In the genomic region with DNA sequence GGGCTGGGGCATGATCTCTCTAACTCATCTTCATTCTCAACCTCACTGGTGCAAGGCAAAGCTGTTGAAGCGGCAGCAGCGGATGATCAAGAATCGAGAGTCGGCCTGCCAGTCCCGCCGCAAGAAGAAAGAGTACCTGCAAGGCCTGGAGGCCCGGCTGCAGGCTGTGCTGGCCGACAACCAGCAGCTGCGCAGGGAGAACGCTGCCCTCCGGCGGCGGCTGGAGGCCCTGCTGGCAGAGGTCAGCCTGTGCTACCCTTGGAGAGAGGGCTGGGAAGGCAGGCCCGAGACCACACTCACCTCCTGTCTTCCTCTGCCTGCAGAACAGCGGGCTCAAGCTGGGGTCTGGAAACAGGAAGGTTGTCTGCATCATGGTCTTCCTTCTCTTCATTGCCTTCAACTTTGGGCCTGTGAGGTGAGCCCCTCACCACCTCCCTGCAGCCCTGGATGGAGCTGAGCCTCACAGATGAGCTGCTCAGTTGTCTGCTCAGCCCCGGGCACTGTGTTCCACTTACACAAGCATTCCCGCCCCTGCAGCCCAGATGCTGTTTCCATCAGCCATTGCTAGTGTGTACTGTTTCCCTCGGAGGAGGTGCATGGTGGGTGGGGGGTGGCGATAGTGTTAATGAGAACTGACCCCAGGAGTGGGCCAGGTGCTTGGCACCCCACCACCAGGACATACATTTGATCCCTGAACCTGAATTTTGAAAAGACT, we compare ENCODE assay signal across 8 mouse cellular contexts. TPM values are rescaled to one million over a fixed set of nuclear protein-coding genes. Genes with fewer than 3 reads are reported as not detected.
A peak's percentile ranks its signal among the peaks of the same experiment; 100 is the strongest.
DNase-seq lines count a peak whose midpoint lies in the region; ATAC-seq and TF ChIP-seq lines count a peak whose summit lies in the region.

No protein-coding gene starts in this region.

- peak; percentile 71 for DNase-seq in forebrain, embryonic 11.5 days (ENCODE audit: low spot score)
- no peak for DNase-seq in lung, postnatal 0 days (ENCODE audit: low spot score)
- DNase-seq in lung, postnatal 36 days: no peak
- DNase-seq in heart, adult 18-20 months: no peak
- no peak for DNase-seq in left cerebral cortex, postnatal 25 days (ENCODE audit: low spot score in 2 of 2)

- no peak for TF ChIP-seq EP300 in lung, postnatal 0 days (IDR thresholded peaks at IDR 0.05)

- intact Hi-C loops in left cerebral cortex, postnatal 25 days (cut with DNase I): loop anchor here (5.0 kb wide), 1 partner anchor 161 kb away; no protein-coding TSS in a partner anchor

- H3K27me3 ChIP-seq in forebrain, embryonic 11.5 days (ENCODE audit: control insufficient read depth, insufficient read depth, low read length): no peaks in the 10 kb centered on the region
- no peaks in the 10 kb centered on the region for H3K27me3 ChIP-seq in forebrain, embryonic 16.5 days (replicated peaks; ENCODE audit: control insufficient read depth, insufficient read depth, low read length)
- no peaks in the 10 kb centered on the region for H3K27me3 ChIP-seq in lung, postnatal 0 days (replicated peaks; ENCODE audit: insufficient read depth, low read length)

- no peak overlapping the region for H3K9ac ChIP-seq in forebrain, embryonic 11.5 days (ENCODE audit: low read length)
- no peak overlapping the region for H3K9ac ChIP-seq in forebrain, embryonic 16.5 days (replicated peaks; ENCODE audit: low read depth, low read length)
- H3K9ac ChIP-seq in lung, postnatal 0 days (replicated peaks; ENCODE audit: low read depth): no peak overlapping the region

- TF ChIP-seq CTCF in lung, postnatal 0 days (IDR thresholded peaks at IDR 0.05): peak; percentile 73
- TF ChIP-seq CTCF in bone marrow macrophage, adult 2 months (IDR thresholded peaks at IDR 0.05; ENCODE audit: low read depth, low read length): peak; percentile 22; the same call in 1 of the 2 replicates

- H3K4me3 ChIP-seq in forebrain, embryonic 11.5 days (ENCODE audit: low read depth, low read length): no peak overlapping the region
- H3K4me3 ChIP-seq in forebrain, embryonic 16.5 days (replicated peaks; ENCODE audit: low read length): no peak overlapping the region
- no peak overlapping the region for H3K4me3 ChIP-seq in lung, postnatal 0 days (ENCODE audit: low read depth, low read length)
- no peak overlapping the region for H3K4me3 ChIP-seq in bone marrow macrophage, adult 2 months (ENCODE audit: insufficient read depth, low read length)

- H3K4me2 ChIP-seq in forebrain, embryonic 11.5 days (ENCODE audit: low read depth, low read length, severe bottlenecking): no peak overlapping the region
- H3K4me2 ChIP-seq in forebrain, embryonic 16.5 days (ENCODE audit: low read length): no peak overlapping the region
- H3K4me2 ChIP-seq in lung, postnatal 0 days (replicated peaks; ENCODE audit: low read depth, low read length): no peak overlapping the region

- H3K36me3 ChIP-seq in forebrain, embryonic 11.5 days (ENCODE audit: control insufficient read depth, insufficient read depth, low read length): peaks cover 4% of the 10 kb centered on the region; the same call in 1 of the 2 replicates
- peaks cover 20% of the 10 kb centered on the region for H3K36me3 ChIP-seq in forebrain, embryonic 16.5 days (ENCODE audit: control insufficient read depth, insufficient read depth)
- H3K36me3 ChIP-seq in lung, postnatal 0 days (ENCODE audit: insufficient read depth, low read length): 0 out of 2 replicates have a peak, but pooled peaks cover 7% of the 10 kb centered on the region

- 50% methylated on average over 19 of the region's 19 CpGs for WGBS in forebrain, embryonic 11.5 days
- WGBS in forebrain, embryonic 16.5 days: 41% methylated on average over 19 of the region's 19 CpGs
- WGBS in lung, postnatal 0 days: 48% methylated on average over 18 of the region's 19 CpGs

- H3K27ac ChIP-seq in forebrain, embryonic 11.5 days (ENCODE audit: low read depth, low read length): no peak overlapping the region
- no peak overlapping the region for H3K27ac ChIP-seq in forebrain, embryonic 16.5 days (ENCODE audit: low read length)
- no peak overlapping the region for H3K27ac ChIP-seq in lung, postnatal 0 days (ENCODE audit: low read length)
- H3K27ac ChIP-seq in bone marrow macrophage, adult 2 months (ENCODE audit: insufficient read depth, low read depth, low read length): no peak overlapping the region

- no peaks in the 10 kb centered on the region for H3K9me3 ChIP-seq in forebrain, embryonic 11.5 days (ENCODE audit: control insufficient read depth, low read length)
- H3K9me3 ChIP-seq in forebrain, embryonic 16.5 days (ENCODE audit: control insufficient read depth, low read length): no peaks in the 10 kb centered on the region
- no peaks in the 10 kb centered on the region for H3K9me3 ChIP-seq in lung, postnatal 0 days (ENCODE audit: low read length)

- peaks cover 12% of the 10 kb centered on the region for H3K4me1 ChIP-seq in forebrain, embryonic 11.5 days (replicated peaks; ENCODE audit: control insufficient read depth, insufficient read depth, low read length)
- H3K4me1 ChIP-seq in forebrain, embryonic 16.5 days (replicated peaks; ENCODE audit: control insufficient read depth, insufficient read depth, low read length): peaks cover 11% of the 10 kb centered on the region
- H3K4me1 ChIP-seq in lung, postnatal 0 days (ENCODE audit: insufficient read depth, low read depth, low read length): peaks cover 11% of the 10 kb centered on the region
- H3K4me1 ChIP-seq in bone marrow macrophage, adult 2 months (ENCODE audit: control insufficient read depth, insufficient read depth, low read length): peaks cover 27% of the 10 kb centered on the region

- ATAC-seq in forebrain, embryonic 11.5 days (replicated peaks; ENCODE audit: low FRiP score): no peak
- ATAC-seq in forebrain, embryonic 16.5 days: no peak
- ATAC-seq in lung, postnatal 0 days: no peak
- ATAC-seq in megakaryocyte, adult 5-6 weeks (ENCODE audit: poor library complexity, severe bottlenecking): 0 out of 2 replicates have a peak, but pooled peaks have one; percentile 27

- no peak for TF ChIP-seq POLR2A in bone marrow macrophage, adult 2 months (IDR thresholded peaks at IDR 0.05; ENCODE audit: borderline replicate concordance, low read depth, low read length)

RNA-seq across cellular contexts. Expression of a gene that starts 4.7 kb away (rescaled TPM):
- polyA plus RNA-seq in forebrain, embryonic 11.5 days (2014; fragmentation: Nextera tagmentation; extraction: Ambion mirVana): 79.5 and 82.9 TPM in 2 replicates
- 111 and 119 TPM in 2 replicates for polyA plus RNA-seq in forebrain, embryonic 16.5 days (2015; fragmentation: Nextera tagmentation; extraction: Ambion mirVana)
- polyA plus RNA-seq in lung, postnatal 0 days (2015; fragmentation: Nextera tagmentation; extraction: Ambion mirVana): 42.5 and 47.3 TPM in 2 replicates
- 42.6 and 62.7 TPM in 2 replicates for polyA plus RNA-seq in bone marrow macrophage, adult 2 months (2012; ENCODE audit: insufficient read depth, insufficient read length, missing spikeins)
- total RNA-seq in megakaryocyte, adult 5-6 weeks (2015): 31.9 and 32.4 TPM in 2 replicates
- 25.4 and 32.2 TPM in 2 replicates for total RNA-seq in megakaryocyte, adult 5-6 weeks (2017)
- total RNA-seq in heart, adult 18-20 months (2021): 10 to 100 TPM; 15.5 to 17.2 TPM
- total RNA-seq in left cerebral cortex, postnatal 25 days (2021): 10 to 100 TPM; 72.7 to 72.8 TPM

RNA-seq across cellular contexts. Expression of a gene that starts 7.1 kb away (rescaled TPM):
- polyA plus RNA-seq in forebrain, embryonic 11.5 days (2014; fragmentation: Nextera tagmentation; extraction: Ambion mirVana): 14.5 and 18.2 TPM in 2 replicates
- polyA plus RNA-seq in forebrain, embryonic 16.5 days (2015; fragmentation: Nextera tagmentation; extraction: Ambion mirVana): 14.6 and 16.7 TPM in 2 replicates
- 12.2 and 14.5 TPM in 2 replicates for polyA plus RNA-seq in lung, postnatal 0 days (2015; fragmentation: Nextera tagmentation; extraction: Ambion mirVana)
- polyA plus RNA-seq in bone marrow macrophage, adult 2 months (2012; ENCODE audit: insufficient read depth, insufficient read length, missing spikeins): 22.4 and 22.9 TPM in 2 replicates
- 4.0 and 4.2 TPM in 2 replicates for total RNA-seq in megakaryocyte, adult 5-6 weeks (2015)
- 40.5 and 41.6 TPM in 2 replicates for total RNA-seq in megakaryocyte, adult 5-6 weeks (2017)
- total RNA-seq in heart, adult 18-20 months (2021): 1 to 10 TPM; 5.8 to 6.5 TPM
- 10 to 100 TPM; 12.0 to 17.0 TPM for total RNA-seq in left cerebral cortex, postnatal 25 days (2021)

RNA-seq across cellular contexts. Expression of a gene that starts 18.7 kb away (rescaled TPM):
- polyA plus RNA-seq in forebrain, embryonic 11.5 days (2014; fragmentation: Nextera tagmentation; extraction: Ambion mirVana): 0.03 TPM in 1 of 2 replicates, not detected in the other
- 0.08 and 0.09 TPM in 2 replicates for polyA plus RNA-seq in forebrain, embryonic 16.5 days (2015; fragmentation: Nextera tagmentation; extraction: Ambion mirVana)
- polyA plus RNA-seq in lung, postnatal 0 days (2015; fragmentation: Nextera tagmentation; extraction: Ambion mirVana): 0.85 and 0.99 TPM in 2 replicates
- polyA plus RNA-seq in bone marrow macrophage, adult 2 months (2012; ENCODE audit: insufficient read depth, insufficient read length, missing spikeins): not detected in 2 replicates
- total RNA-seq in megakaryocyte, adult 5-6 weeks (2015): 0.02 and 0.04 TPM in 2 replicates
- under 0.01 and 0.08 TPM in 2 replicates for total RNA-seq in megakaryocyte, adult 5-6 weeks (2017)
- total RNA-seq in heart, adult 18-20 months (2021): 10 to 100 TPM; 22.9 to 26.5 TPM
- total RNA-seq in left cerebral cortex, postnatal 25 days (2021): 1 to 10 TPM; 1.2 to 1.6 TPM

RNA-seq across cellular contexts. Expression of a gene that starts 22.3 kb away (rescaled TPM):
- 2.4 and 2.7 TPM in 2 replicates for polyA plus RNA-seq in forebrain, embryonic 11.5 days (2014; fragmentation: Nextera tagmentation; extraction: Ambion mirVana)
- 5.0 and 10.4 TPM in 2 replicates for polyA plus RNA-seq in forebrain, embryonic 16.5 days (2015; fragmentation: Nextera tagmentation; extraction: Ambion mirVana)
- 0.27 and 0.29 TPM in 2 replicates for polyA plus RNA-seq in lung, postnatal 0 days (2015; fragmentation: Nextera tagmentation; extraction: Ambion mirVana)
- 0.76 and 1.3 TPM in 2 replicates for polyA plus RNA-seq in bone marrow macrophage, adult 2 months (2012; ENCODE audit: insufficient read depth, insufficient read length, missing spikeins)
- 0.22 and 0.73 TPM in 2 replicates for total RNA-seq in megakaryocyte, adult 5-6 weeks (2015)
- 0.22 TPM in 1 of 2 replicates, not detected in the other for total RNA-seq in megakaryocyte, adult 5-6 weeks (2017)
- 1 to 10 TPM in 1 of 2 experiments, under 1 TPM in 1; 0.93 to 1.5 TPM for total RNA-seq in heart, adult 18-20 months (2021)
- total RNA-seq in left cerebral cortex, postnatal 25 days (2021): 100 to 1,000 TPM; 171 to 183 TPM

RNA-seq across cellular contexts. Expression of a gene that starts 23.4 kb away (rescaled TPM):
- 26.4 and 29.0 TPM in 2 replicates for polyA plus RNA-seq in forebrain, embryonic 11.5 days (2014; fragmentation: Nextera tagmentation; extraction: Ambion mirVana)
- 16.2 and 17.7 TPM in 2 replicates for polyA plus RNA-seq in forebrain, embryonic 16.5 days (2015; fragmentation: Nextera tagmentation; extraction: Ambion mirVana)
- 22.4 and 24.9 TPM in 2 replicates for polyA plus RNA-seq in lung, postnatal 0 days (2015; fragmentation: Nextera tagmentation; extraction: Ambion mirVana)
- polyA plus RNA-seq in bone marrow macrophage, adult 2 months (2012; ENCODE audit: insufficient read depth, insufficient read length, missing spikeins): 101 and 118 TPM in 2 replicates
- 37.0 and 41.4 TPM in 2 replicates for total RNA-seq in megakaryocyte, adult 5-6 weeks (2015)
- 25.6 and 26.8 TPM in 2 replicates for total RNA-seq in megakaryocyte, adult 5-6 weeks (2017)
- 10 to 100 TPM; 55.5 to 55.8 TPM for total RNA-seq in heart, adult 18-20 months (2021)
- total RNA-seq in left cerebral cortex, postnatal 25 days (2021): 10 to 100 TPM; 45.8 to 46.4 TPM
